Mouse (Mus musculus): Measurements from ENCODE around the gene Lrch1.
A peak's percentile ranks its signal among the peaks of the same experiment; 100 is the strongest.

Gene Lrch1

GRCm38 (mm10) chr14:74922039-74922736 is 25.5 kb downstream of the Lrch1 start:
- no peak for DNase-seq (ENCODE audit: low read depth)

- no peak for DNase-seq (ENCODE audit: low read depth)
These were observed 26.2 kb downstream of the Lrch1 start for GRCm38 (mm10) chr14:74921471-74921870.

- no peak for DNase-seq (ENCODE audit: low read depth)
These were observed 28.5 kb downstream of the Lrch1 start for GRCm38 (mm10) chr14:74919132-74919531.

- no peak for DNase-seq (ENCODE audit: low read depth)
These were observed 29.1 kb downstream of the Lrch1 start for GRCm38 (mm10) chr14:74918521-74919103.

GRCm38 (mm10) chr14:74917504-74918124 is 30.1 kb downstream of the Lrch1 start:
- no peak for DNase-seq (ENCODE audit: low read depth)

GRCm38 (mm10) chr14:74916691-74917090 is 31.0 kb downstream of the Lrch1 start:
- DNase-seq (ENCODE audit: low read depth) = no peak

- DNase-seq (ENCODE audit: low read depth) = no peak
These were observed 31.6 kb downstream of the Lrch1 start for GRCm38 (mm10) chr14:74916075-74916474.

- DNase-seq (ENCODE audit: low read depth) = no peak
These were observed 32.0 kb downstream of the Lrch1 start for GRCm38 (mm10) chr14:74915658-74916057.

- DNase-seq (ENCODE audit: low read depth) = peak; percentile 49
These were observed 32.7 kb downstream of the Lrch1 start for GRCm38 (mm10) chr14:74915025-74915424.

GRCm38 (mm10) chr14:74913381-74914230 is 34.1 kb downstream of the Lrch1 start:
- DNase-seq (ENCODE audit: low read depth) = peak; percentile 58

GRCm38 (mm10) chr14:74910363-74910762 is 37.3 kb downstream of the Lrch1 start:
- peak; percentile 89 for DNase-seq (ENCODE audit: low read depth)

GRCm38 (mm10) chr14:74909021-74909420 is 38.7 kb downstream of the Lrch1 start:
- no peak for DNase-seq (ENCODE audit: low read depth)

- no peak for DNase-seq (ENCODE audit: low read depth)
These were observed 39.4 kb downstream of the Lrch1 start for GRCm38 (mm10) chr14:74908250-74908649.

GRCm38 (mm10) chr14:74907706-74908105 is 40.0 kb downstream of the Lrch1 start:
- no peak for DNase-seq (ENCODE audit: low read depth)

GRCm38 (mm10) chr14:74905990-74906389 is 41.7 kb downstream of the Lrch1 start:
- DNase-seq (ENCODE audit: low read depth) = no peak

- no peak for DNase-seq (ENCODE audit: low read depth)
These were observed 43.2 kb downstream of the Lrch1 start for GRCm38 (mm10) chr14:74904442-74904841.

GRCm38 (mm10) chr14:74903047-74903446 is 44.6 kb downstream of the Lrch1 start:
- peak; percentile 82 for DNase-seq (ENCODE audit: low read depth)

GRCm38 (mm10) chr14:74900705-74901369 is 46.8 kb downstream of the Lrch1 start:
- DNase-seq (ENCODE audit: low read depth) = no peak

GRCm38 (mm10) chr14:74899953-74900704 is 47.5 kb downstream of the Lrch1 start:
- no peak for DNase-seq (ENCODE audit: low read depth)

GRCm38 (mm10) chr14:74898939-74899338 is 48.7 kb downstream of the Lrch1 start:
- DNase-seq (ENCODE audit: low read depth) = no peak

GRCm38 (mm10) chr14:74893693-74894092 is 54.0 kb downstream of the Lrch1 start:
- DNase-seq (ENCODE audit: low read depth) = no peak

Data from fibroblast of lung, adult 2 months (primary cell).